Mouse (Mus musculus): ENCODE data around the gene Timm10. TPM values are rescaled to one million over a fixed set of nuclear protein-coding genes. Genes with fewer than 3 reads are reported as not detected.

The Timm10 gene
- total RNA-seq, 2 experiments from 2014 or later: 99.8 to 103 TPM

DNA sequence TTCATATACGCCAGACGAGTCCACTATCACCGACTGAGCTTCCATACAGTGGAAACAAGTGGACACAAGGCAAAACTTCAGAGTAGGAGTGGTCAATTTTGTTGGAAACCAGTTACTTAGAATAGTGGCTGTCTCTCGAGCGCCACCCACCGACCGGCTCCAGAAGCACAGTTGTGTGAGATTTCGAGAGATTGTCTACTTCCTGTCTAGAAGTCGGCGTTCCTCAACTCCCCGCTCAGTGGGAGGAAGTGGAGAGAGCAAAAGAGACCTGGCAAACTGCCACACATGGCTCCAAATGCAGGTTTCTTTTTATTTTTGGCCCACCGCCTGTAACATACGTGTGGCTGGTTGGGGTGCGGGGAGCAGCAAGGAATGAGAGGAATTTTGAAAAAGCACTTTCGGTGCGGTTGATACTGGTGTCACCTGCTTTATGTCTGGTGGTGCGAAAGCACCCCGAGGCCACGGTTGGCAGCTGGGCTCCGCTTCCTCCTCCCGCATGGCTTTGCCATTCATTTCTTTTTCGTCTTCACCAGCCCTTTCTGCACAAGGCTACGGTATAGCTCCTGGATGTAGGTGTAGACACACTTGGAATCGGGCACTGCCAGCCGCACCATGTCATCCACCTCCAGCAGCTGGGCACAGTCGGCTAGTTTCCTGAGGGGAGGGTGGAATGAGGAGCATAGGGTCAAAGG lies 15.8 kb upstream of the Timm10 start:
- peak; percentile 76 for DNase-seq (ENCODE audit: low spot score)
- intact Hi-C loops (cut with DNase I): no loop called here

DNA sequence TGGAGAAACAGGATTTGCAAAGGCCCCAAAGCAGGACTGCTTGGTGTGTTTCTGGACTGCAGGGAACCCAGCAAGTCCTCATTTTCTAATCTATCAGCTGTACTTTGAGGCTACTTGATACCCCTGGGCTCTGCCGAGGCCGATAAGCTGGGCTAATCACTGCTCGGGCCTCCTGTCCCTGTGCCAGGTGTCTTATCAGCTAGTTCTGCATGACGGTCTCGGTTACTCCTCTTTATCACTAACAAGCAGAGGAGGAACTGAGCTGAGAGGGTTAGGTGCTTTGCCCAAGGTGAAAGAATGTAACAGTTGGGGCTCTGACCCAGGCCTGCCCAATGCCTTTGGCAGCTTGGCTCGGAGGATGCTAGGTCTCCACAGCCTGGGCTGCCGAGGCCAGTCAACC lies 14.9 kb upstream of the Timm10 start:
- DNase-seq (ENCODE audit: low spot score): no peak

DNA sequence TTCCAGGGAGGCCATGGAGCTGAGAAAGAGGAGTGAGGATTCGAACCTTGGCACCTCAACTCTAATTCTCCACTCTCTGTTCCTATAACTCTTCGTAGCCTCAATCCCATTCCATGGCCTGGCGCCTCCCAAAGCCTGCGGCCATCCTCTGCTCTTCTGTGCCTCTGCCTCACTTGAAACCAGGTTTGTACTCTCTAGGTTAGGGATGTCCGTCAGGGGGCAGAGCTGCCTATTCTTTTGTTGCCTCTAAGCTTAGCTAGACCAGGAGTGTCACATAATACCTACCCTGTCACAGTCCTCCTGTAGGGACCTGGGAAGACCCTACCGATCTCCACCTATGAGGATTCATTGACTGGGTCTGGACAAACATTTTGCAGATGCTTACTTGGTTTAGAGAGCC lies 14.1 kb upstream of the Timm10 start:
- intact Hi-C loops (cut with DNase I): no loop called here
- DNase-seq (ENCODE audit: low spot score): no peak

More for the DNA sequence above, 14.9 kb upstream of the Timm10 start:
- intact Hi-C loops (cut with DNase I): no loop called here

DNA sequence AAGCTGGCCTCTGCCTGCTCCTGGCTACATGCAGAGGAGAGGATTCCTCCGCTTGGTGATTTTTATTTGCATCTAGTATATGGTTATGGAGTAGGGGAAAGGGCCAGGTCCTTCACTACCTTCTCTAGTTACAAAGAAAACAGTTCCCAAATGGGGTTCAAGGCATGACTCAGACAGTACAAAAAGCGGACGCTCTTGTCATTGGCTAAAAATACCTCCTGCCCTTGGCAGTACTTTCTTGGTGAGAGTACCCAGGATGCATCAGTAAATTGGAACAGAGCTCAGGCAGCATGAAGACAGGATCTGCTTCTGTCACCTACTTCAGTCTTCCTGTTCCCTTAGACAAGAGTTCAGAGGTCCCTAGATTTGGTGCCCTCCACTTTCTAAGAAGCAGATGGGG lies 6.9 kb upstream of the Timm10 start:
- no peak for DNase-seq (ENCODE audit: low spot score)
- intact Hi-C loops (cut with DNase I): no loop called here

DNA sequence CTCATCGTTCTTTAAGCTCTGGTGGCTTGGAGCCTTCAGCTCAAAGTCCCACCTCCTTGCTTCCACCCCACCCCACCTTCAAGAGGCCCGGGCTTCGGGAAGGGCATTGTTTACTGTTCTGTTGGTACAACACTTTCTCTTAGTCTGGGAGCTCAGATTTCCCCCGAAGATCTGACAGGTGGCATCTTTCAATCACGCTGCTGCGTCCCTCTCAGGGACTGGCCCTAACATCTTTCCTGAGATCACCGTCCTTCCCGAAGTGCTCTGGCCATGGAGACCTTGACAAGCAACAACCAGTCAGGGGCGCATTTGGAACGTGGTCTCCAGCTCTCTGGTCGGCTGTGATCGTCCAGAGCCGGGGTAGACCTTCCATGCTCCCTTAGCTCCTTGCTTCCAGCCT lies 4.2 kb upstream of the Timm10 start, which contains the start of gene Smtnl1:
Gene Smtnl1, minus strand, starts transcription at position 101 of the 400 bp plus-strand sequence.
- no peak for DNase-seq (ENCODE audit: low spot score)
- intact Hi-C loops (cut with DNase I): no loop called here

DNA sequence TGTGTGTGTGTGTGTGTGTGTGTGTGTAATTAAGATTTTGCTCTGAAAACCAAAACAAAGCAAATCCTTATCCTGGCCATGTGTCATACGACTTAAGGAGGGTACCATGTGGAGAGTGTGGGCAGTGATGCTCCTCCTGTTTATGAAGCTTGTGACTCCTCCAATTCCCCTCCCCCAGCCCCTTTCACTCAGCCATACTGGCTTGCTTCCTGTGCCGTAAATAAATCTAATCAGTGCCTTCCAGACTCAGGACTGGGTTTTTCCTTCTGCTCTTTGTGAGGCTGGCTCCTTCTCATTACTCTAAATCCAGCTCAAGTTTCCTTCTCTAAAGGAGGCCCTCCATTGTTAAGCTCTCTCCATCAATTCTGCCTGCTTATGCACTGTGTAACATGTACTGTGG lies 3.6 kb upstream of the Timm10 start:
- intact Hi-C loops (cut with DNase I): no loop called here
- no peak for DNase-seq (ENCODE audit: low spot score)

DNA sequence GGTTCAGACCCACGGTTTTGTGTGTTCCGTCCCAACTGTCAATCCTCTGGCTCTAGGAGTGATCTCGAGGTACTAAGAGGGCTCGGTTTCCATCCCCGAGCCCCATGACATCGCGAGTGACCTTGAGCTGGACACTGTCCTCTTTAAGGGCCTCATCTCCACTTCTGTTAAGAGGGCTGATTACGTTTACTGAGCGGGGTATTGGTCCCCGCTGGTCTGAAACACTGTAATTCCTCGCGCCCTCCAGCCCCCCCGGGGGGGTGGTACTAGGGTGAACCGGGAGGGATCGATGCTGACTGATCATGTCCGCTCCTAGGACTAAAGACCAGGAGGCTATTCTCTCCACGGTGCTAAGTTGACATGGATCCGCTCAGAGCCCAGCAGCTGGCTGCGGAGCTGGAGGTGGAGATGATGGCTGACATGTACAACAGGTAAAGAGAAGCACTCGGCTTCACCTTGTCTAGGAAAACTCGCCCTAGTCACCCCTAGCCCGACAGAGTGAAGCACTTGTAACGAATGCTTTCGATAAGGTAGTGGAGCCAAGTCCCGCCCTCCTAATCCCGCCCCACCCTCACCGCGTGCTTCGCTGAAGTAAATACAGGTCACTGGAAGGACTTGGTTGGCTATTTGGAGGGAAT lies 605 bp downstream of the Timm10 start:
- no peak for DNase-seq (ENCODE audit: low spot score)
- intact Hi-C loops (cut with DNase I): no loop called here

DNA sequence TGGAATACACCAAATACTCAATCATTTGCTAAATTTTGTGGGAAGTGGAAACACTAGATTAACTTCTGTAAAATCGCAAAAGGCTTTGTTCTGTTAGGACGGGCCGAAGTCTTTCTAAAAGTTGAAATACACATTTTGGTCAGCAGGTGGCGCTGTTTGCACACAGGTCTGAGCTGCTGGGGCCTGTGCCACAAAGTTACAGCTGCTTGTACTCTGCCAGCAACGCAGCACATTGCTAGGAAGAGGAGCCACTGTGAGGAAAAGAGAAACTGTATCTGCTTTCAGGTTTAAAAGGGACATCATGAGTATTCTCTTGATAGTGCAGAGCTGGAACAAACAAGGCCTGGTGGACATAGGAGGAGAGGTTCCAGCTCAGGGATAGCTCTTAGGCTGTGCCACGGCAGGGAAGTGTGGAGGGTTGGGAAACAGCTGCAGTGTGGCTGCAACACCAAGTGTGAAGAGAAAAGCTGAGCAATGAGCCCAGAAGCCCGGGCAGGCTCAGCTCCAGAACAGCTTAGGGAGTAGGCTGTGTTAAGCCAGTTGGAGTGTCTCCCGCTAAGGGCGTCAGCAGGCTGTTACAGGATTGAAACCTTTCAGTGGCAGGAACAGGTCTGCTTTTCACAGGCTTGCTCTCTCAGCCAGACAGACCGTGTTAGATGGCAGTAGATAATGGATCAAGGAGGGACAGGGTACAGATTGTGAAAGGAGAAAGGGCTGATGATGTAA lies 5.0 kb downstream of the Timm10 start:
- DNase-seq (ENCODE audit: low spot score): peak; percentile 67

DNA sequence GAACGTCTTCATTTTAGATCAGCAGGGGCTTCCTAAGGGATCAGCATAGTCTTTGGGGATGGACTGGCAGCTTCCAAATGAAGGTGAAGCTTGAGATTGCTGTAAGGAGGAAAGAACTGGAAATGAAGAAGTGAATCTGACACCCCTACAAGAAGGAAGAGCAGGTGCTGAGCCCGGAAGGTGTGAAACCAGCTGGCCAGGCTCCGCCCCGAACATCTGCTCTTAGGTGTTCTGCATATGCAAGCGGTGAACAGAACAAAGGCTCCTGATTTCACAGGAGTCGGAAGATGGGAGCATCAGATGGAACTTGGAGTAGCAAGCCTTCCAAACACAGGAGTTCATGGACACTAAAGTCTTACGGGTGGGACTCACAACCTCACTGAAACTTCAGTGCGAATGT lies 10.3 kb downstream of the Timm10 start:
- DNase-seq (ENCODE audit: low spot score): no peak
- intact Hi-C loops (cut with DNase I): no loop called here

More for the DNA sequence above, 5.0 kb downstream of the Timm10 start:
- intact Hi-C loops (cut with DNase I): loop anchor here (1.0 to 5.0 kb wide), 4 partner anchors 23 to 175 kb away; no protein-coding TSS in a partner anchor

DNA sequence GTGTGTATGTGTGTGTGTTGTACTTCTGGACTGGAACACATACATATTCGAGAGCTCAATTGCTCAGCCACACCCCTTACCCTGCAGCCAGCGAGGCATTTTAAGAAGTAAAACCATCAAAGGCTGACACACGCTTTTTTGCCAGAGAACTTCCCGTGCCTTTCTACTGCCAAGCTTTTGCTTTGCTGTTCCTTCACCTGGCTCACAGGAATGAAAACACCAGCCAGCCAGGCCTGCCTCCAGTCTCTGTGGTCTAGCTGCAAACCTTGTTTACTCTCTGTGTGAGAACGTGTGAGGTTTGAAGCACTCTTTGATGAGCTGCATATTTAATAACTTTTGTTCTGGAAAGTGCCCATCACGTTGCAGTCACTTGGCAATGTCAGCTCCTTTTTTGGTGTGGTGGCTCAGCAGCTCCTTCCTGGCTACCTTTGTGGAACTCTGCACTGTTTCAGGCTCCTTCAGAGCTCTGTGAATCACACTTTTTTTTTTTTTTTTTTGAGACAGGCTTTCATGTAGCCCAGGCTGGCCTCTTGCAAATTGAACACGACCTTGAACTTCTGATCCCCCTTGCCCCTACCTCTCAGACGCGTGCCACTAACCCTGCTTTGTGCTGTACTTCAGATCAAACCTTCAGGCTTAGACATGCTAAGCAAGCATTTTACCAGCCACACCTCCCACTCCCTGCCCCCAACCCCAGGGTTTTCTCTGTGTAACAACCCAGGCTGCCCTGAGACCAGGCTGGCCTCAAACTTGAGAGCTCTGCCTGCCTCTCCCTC lies 11.2 kb downstream of the Timm10 start:
- no peak for DNase-seq (ENCODE audit: low spot score)
- intact Hi-C loops (cut with DNase I): no loop called here

DNA sequence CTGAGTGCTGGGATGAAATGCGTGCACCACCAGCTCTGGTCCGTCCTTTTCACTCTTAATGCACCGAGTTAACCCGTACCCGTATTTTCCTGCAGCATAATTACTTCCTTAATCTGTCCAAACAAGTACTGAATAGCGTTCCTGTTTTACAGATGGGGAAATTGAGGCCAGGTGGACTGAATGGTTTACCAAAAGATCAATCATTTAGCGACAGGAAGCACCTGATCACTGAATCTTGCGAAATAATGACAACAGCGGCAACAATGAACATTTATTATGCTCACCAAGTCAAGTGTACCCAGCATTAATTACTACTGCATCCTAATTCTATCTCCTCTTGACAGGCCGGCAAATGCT lies 11.8 kb downstream of the Timm10 start, which contains the start of gene Slc43a1:
Gene Slc43a1, plus strand, starts transcription at position 258 of the 357 bp plus-strand sequence.
- intact Hi-C loops (cut with DNase I): no loop called here
- no peak for DNase-seq (ENCODE audit: low spot score)

DNA sequence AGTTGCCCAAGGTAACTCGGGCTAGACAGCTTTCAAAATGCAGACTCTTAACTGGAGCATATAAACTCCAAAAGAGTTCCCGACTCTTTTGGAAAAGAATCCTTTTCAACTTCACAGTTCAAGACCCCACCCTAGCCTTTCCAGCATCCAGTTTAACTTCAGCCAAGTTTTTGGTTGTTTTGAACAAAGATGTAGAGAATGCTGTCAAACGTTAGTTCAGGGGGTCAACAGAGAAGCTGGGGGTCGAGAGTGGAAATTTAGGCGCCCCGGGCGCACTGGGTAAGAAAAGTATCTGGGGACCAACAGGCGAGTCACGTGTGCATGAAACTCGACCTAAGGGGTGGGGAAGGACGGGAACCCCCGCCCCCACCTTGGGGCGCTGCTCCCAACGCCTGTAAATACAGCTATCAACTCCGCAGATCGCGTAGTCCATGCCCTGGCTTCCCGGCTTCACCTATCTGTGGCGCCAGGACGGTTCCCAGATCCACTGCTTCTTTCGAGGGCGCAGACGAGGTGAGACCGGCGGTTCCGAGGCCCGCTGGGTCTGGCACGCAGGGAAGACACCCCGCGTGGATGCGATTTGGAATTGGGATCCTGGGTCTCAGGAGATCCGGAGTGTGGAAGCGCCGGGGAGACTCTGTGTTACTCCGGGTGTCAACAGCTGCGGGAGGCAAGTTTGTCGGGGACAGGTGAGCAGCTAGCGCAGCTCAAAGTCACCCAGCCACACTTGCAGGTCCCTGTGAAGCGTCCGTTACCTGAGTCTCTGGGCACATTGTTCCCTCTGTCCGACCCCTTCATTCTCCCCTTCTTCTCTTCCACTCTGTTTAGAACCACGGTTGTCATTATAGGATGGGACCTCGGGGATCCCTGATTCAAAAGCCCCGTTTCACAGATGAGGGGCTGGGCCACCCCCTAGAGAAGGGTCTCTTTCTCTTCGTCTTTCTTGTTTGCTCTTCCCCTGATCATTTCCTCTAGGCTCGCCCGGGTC lies 12.5 kb downstream of the Timm10 start:
- no peak for DNase-seq (ENCODE audit: low spot score)
- intact Hi-C loops (cut with DNase I): no loop called here

DNA sequence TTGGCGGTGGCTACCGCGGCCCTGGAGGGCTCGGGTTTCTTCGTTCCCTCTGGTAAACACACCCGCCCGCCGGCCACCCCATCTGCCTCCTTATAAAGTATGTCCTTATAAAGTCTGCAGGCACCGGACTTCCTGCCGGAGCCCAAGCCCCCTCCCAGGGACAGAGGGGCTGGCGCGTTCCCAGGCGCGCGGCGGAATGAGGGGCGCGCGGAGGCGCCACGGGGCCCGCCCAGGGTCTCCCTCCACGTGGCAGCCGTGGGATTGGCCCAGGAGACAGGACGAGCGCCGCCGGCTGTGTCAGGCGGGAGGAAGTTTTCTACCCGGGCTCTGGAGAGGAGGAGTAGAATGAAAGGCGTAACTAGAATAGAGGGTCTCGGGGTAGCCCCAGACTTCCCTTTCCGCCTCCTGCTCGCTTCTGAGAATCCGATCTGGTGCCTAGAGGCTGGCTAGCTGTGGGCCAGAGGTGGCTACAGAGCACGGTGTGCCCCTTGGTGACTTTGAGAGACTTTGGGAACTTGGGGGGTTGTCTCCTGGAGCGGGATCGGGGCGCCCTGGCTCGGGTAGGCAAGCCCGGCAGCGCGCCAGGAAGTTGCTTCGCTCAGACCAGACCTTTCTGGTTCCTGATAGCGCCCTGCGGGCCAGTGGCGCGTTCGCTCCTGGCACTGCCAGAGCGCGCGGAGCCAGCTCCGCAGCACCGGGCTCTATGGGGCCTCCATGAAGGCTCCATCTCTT lies 13.4 kb downstream of the Timm10 start:
- intact Hi-C loops (cut with DNase I): no loop called here
- DNase-seq (ENCODE audit: low spot score): peak; percentile 61

DNA sequence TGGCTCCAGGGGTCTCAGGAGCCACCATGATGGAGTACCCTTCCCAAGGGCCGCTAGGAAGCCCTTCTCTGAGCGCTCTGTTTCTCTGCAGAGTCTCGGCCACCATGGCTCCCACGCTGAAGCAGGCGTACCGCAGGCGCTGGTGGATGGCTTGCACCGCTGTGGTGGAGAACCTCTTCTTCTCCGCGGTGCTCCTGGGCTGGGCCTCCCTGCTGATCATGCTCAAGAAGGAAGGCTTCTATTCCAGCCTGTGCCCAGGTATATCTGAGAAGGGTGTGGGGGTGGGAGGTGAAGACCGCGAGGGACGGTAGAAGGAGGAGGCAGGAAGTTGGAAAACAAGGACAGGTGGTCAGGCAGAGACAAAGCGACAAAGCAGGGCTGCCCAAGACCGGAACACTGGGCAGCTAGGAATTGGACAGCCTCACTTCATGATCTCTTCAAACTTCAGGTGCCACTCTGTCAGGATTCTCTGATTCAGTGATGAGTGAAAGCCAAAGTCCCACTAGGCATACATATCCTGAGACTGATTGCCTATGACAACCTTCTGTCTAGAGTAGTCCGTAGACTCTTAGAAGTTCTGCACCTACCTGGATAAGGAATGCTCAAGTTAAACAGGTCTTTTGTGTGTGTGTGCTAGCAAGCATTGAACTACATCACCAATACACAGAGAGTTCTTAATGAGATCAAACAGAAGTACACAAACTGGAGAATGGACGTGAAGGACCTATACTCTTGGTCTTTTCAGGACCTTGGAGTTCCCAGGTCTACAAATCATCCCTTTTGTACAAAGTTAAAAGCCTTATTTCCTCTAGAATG lies 14.2 kb downstream of the Timm10 start:
- intact Hi-C loops (cut with DNase I): no loop called here
- DNase-seq (ENCODE audit: low spot score): no peak

DNA sequence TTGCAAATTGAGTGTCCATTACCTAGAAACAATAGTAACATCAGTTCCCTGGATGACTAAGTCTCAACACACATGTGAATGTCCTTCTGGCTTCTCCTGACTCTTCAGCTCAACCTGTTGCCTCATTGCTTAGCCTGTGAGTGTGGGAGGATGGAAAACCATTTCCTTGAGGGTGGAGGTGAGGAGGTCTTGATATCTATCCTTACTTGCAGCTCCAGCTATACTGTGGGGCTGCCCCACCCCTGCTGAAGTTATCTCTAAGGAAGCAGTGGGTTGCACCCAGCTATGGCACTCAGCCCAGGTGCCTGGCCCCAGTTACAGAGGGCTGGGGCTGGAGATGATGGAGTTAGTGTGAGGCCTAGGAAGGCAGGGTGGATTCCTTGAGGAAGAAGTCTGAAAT lies 15.1 kb downstream of the Timm10 start:
- DNase-seq (ENCODE audit: low spot score): no peak
- intact Hi-C loops (cut with DNase I): no loop called here

DNA sequence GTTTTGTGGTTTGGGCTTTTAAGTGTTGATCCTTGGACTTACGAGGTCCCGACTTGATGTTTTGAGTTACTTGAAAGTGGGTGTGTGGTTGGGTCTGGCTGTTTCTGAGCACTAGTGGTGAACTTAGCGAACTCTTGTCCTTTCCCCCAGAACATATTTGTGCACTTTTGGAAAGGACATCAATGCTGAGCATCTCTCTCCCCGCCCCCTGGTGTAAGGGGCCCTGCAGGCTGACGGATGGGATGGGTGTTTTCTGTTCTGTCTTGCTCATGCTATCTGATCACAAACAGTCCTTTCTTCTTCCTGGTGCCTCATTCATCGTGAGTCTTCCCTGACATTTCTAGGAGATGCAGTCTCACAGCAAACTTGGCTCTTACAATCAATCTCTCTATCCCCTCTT lies 16.9 kb downstream of the Timm10 start:
- intact Hi-C loops (cut with DNase I): no loop called here
- no peak for DNase-seq (ENCODE audit: low spot score)

DNA sequence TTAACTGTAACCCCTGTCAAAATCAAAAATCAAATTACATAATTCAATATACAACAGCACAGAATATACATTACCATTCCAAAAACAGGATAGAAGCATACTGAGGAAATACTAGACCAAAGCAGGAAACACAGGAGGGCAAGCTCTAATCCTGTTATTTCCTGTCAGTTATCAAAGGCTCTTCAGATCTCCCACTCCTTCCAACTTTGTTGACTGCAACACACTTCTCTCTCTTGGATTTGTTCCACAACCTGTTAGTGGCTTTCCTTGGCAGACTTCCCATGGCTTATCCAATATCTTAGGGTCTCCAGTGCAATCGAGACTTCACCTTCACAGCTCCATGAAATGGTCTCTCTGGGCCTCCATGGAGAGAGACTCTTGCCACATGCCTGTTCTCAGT lies 18.4 kb downstream of the Timm10 start:
- no peak for DNase-seq (ENCODE audit: low spot score)
- intact Hi-C loops (cut with DNase I): no loop called here

All from heart, postnatal 25 days (tissue).